Mouse (Mus musculus): ENCODE results near the gene Hhex. TPM values are rescaled to one million over a fixed set of nuclear protein-coding genes. Genes with fewer than 3 reads are reported as not detected.

The Hhex gene
- polyA plus RNA-seq, 1 experiment from 2014 or later: 3.9 TPM

DNA sequence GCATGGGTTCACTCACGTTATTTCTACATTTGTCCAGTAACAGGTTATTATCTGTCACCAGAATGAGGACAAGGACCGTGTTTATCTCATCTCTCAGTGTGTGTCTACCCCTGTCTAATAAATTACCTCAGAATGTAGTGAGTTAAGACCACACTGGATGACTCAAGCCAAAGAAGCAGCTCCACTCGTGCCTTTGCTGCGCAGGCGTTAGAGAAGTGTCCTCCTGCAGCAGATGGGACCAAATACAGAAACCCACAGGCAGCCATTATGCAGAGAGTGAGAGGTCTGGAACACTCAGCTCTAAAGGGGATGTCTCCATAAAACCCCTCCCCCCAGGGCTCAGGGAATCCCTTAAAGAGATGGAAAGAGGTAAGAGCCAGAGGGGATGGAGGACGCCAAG is 50.2 kb downstream of the Hhex start:
- DNase-seq (ENCODE audit: low spot score): no peak
- Histone ChIP-seq H3K27ac (replicated peaks; ENCODE audit: low read depth, low read length) (no peak overlapping the region), H3K36me3 (replicated peaks; ENCODE audit: control insufficient read depth, insufficient read depth, low read depth, low read length) (no peaks in the 10 kb centered on the region), H3K9ac (replicated peaks; ENCODE audit: low read length) (no peak overlapping the region), H3K27me3 (ENCODE audit: control insufficient read depth, insufficient read depth, low read length) (no peaks in the 10 kb centered on the region), H3K9me3 (replicated peaks; ENCODE audit: control insufficient read depth, low read length) (no peaks in the 10 kb centered on the region), H3K4me1 (ENCODE audit: control insufficient read depth, insufficient read depth, low read length) (no peaks in the 10 kb centered on the region), H3K4me3 (ENCODE audit: low read depth, low read length) (no peak overlapping the region), H3K4me2 (ENCODE audit: low read depth, low read length) (no peak overlapping the region)
- WGBS: 86% methylated on average over 6 of the region's 6 CpGs
- ATAC-seq (replicated peaks; ENCODE audit: insufficient number of reproducible peaks, low FRiP score, low TSS enrichment, low read depth): no peak

GRCm38 (mm10) chr19:37486801-37487200 is 52.2 kb downstream of the Hhex start:
- Histone ChIP-seq H3K27me3 (ENCODE audit: control insufficient read depth, insufficient read depth, low read length) (no peaks in the 10 kb centered on the region), H3K27ac (replicated peaks; ENCODE audit: low read depth, low read length) (no peak overlapping the region), H3K36me3 (replicated peaks; ENCODE audit: control insufficient read depth, insufficient read depth, low read depth, low read length) (no peaks in the 10 kb centered on the region), H3K4me3 (ENCODE audit: low read depth, low read length) (no peak overlapping the region), H3K4me1 (ENCODE audit: control insufficient read depth, insufficient read depth, low read length) (no peaks in the 10 kb centered on the region), H3K9ac (replicated peaks; ENCODE audit: low read length) (no peak overlapping the region), H3K4me2 (ENCODE audit: low read depth, low read length) (no peak overlapping the region), H3K9me3 (replicated peaks; ENCODE audit: control insufficient read depth, low read length) (no peaks in the 10 kb centered on the region)
- no peak for ATAC-seq (replicated peaks; ENCODE audit: insufficient number of reproducible peaks, low FRiP score, low TSS enrichment, low read depth)
- 77% methylated on average over 6 of the region's 6 CpGs for WGBS
- DNase-seq (ENCODE audit: low spot score): no peak

DNA sequence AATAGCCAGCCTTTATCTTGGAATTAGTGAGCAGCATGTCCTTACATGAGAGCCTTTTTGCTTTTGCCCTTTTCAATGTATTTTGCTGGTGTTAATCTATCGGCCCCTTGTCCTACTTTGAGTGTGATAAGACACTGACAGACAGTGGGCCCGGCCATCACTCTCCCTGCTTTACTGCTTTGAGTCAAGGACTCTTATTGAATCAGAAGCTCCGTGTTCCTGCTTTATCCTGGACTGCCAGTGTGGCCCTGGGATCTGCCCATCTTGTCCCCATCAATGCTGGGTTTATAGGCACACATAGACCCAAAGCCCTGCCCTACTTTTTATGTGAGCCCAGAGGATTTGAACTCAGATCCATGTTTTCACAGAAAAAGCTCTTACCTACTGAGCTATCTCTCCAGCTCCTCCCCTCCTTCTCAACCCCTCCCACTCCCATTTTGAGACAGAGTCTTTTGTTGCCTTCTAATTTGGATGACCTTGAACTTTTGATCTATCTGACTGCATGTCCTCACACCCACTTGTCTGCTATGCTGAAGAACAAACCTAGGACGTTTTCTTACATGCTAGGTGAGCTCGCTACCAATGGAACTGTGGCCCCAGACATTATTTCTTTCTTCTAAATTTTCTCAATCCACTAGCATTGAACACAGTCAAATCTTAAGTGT is 53.3 kb downstream of the Hhex start:
- no peak overlapping the region for H3K27ac ChIP-seq (replicated peaks; ENCODE audit: low read depth, low read length)
- ATAC-seq (replicated peaks; ENCODE audit: insufficient number of reproducible peaks, low FRiP score, low TSS enrichment, low read depth) (no peak), DNase-seq (ENCODE audit: low spot score) (no peak)
- no peak overlapping the region for H3K4me2 ChIP-seq (ENCODE audit: low read depth, low read length)
- no peaks in the 10 kb centered on the region for H3K27me3 ChIP-seq (ENCODE audit: control insufficient read depth, insufficient read depth, low read length)
- H3K9ac ChIP-seq (replicated peaks; ENCODE audit: low read length): no peak overlapping the region
- H3K4me3 ChIP-seq (ENCODE audit: low read depth, low read length): no peak overlapping the region
- WGBS: 88% methylated on average over 5 of the region's 5 CpGs
- no peaks in the 10 kb centered on the region for H3K9me3 ChIP-seq (replicated peaks; ENCODE audit: control insufficient read depth, low read length)
- no peaks in the 10 kb centered on the region for H3K36me3 ChIP-seq (replicated peaks; ENCODE audit: control insufficient read depth, insufficient read depth, low read depth, low read length)
- H3K4me1 ChIP-seq (ENCODE audit: control insufficient read depth, insufficient read depth, low read length): no peaks in the 10 kb centered on the region

DNA sequence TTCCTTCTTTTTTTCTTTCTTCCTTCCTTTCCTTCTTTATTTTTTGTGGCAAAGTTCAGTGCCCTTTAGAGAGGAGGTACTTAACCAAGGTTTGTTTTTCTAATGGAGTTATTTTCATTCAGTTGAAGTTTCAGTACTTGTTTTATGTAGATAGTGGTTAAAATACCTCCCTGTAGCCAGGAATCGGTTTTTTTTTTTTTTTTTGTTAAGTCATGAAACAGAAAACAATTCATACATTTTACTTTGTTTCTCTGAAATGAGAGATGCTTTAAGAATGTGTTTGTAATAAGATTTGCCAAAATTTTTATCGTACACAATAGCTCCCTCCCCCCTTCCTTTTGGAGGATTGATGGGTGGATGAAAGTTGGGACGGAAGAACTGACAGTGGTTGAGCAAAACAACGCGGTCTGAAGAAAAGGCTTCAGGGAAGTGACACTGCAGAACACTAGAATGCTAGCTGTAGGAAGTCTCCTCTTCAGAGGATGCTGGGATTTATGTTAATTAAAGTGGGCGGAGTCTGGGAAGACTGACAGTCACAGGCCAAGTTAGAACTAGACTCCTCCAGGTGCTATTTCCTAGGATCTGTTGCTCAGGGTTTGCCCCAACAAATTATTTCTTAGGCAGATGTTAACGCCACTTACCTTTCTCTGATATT is 54.1 kb downstream of the Hhex start:
- no peak overlapping the region for H3K27ac ChIP-seq (replicated peaks; ENCODE audit: low read depth, low read length)
- H3K36me3 ChIP-seq (replicated peaks; ENCODE audit: control insufficient read depth, insufficient read depth, low read depth, low read length): no peaks in the 10 kb centered on the region
- no peaks in the 10 kb centered on the region for H3K9me3 ChIP-seq (replicated peaks; ENCODE audit: control insufficient read depth, low read length)
- H3K4me1 ChIP-seq (ENCODE audit: control insufficient read depth, insufficient read depth, low read length): no peaks in the 10 kb centered on the region
- no peak overlapping the region for H3K9ac ChIP-seq (replicated peaks; ENCODE audit: low read length)
- H3K4me2 ChIP-seq (ENCODE audit: low read depth, low read length): no peak overlapping the region
- WGBS: 60% methylated on average over 7 of the region's 7 CpGs
- H3K4me3 ChIP-seq (ENCODE audit: low read depth, low read length): no peak overlapping the region
- DNase-seq (ENCODE audit: low spot score) (no peak), ATAC-seq (replicated peaks; ENCODE audit: insufficient number of reproducible peaks, low FRiP score, low TSS enrichment, low read depth) (no peak)
- no peaks in the 10 kb centered on the region for H3K27me3 ChIP-seq (ENCODE audit: control insufficient read depth, insufficient read depth, low read length)

Other genes with a start within 250 kb of the Hhex start
- 173 and 175 TPM in 2 replicates for gene March5, start 227.3 kb upstream of the Hhex start, polyA plus RNA-seq (2014; fragmentation: Nextera tagmentation; extraction: Ambion mirVana)
- gene Cpeb3, start 226.2 kb upstream of the Hhex start, polyA plus RNA-seq (2014; fragmentation: Nextera tagmentation; extraction: Ambion mirVana): 0.77 and 0.91 TPM in 2 replicates
- gene Ide, start 97.0 kb upstream of the Hhex start, polyA plus RNA-seq (2014; fragmentation: Nextera tagmentation; extraction: Ambion mirVana): 47.8 and 48.8 TPM in 2 replicates
- 97.4 and 110 TPM in 2 replicates for gene Kif11, start 58.4 kb upstream of the Hhex start, polyA plus RNA-seq (2014; fragmentation: Nextera tagmentation; extraction: Ambion mirVana)
- gene Exoc6, start 115.6 kb downstream of the Hhex start, polyA plus RNA-seq (2014; fragmentation: Nextera tagmentation; extraction: Ambion mirVana): 10.3 and 10.7 TPM in 2 replicates

Measured in embryonic facial prominence, embryonic 11.5 days (tissue).